Mouse (Mus musculus) testis, adult 2 months (tissue): ENCODE results near the gene Cisd3.

ENCODE experiments used
- CTCF ChIP-seq: fragments of 200-500 bp; IDR thresholded peaks from 2 replicates; pipeline ENCODE4 v1.5.1; 2012; ENCODE audit warnings: low read depth, mild to moderate bottlenecking, inconsistent platforms, low read length, moderate library complexity; ENCODE audit not compliant: control insufficient read depth, insufficient read depth, insufficient replicate concordance
- POLR2A ChIP-seq: fragments of 200-500 bp; IDR thresholded peaks from 2 replicates; pipeline ENCODE4 v1.6.1; 2012; ENCODE audit warnings: low read depth, mild to moderate bottlenecking, inconsistent platforms, low read length, moderate library complexity; ENCODE audit not compliant: control insufficient read depth

DNA sequence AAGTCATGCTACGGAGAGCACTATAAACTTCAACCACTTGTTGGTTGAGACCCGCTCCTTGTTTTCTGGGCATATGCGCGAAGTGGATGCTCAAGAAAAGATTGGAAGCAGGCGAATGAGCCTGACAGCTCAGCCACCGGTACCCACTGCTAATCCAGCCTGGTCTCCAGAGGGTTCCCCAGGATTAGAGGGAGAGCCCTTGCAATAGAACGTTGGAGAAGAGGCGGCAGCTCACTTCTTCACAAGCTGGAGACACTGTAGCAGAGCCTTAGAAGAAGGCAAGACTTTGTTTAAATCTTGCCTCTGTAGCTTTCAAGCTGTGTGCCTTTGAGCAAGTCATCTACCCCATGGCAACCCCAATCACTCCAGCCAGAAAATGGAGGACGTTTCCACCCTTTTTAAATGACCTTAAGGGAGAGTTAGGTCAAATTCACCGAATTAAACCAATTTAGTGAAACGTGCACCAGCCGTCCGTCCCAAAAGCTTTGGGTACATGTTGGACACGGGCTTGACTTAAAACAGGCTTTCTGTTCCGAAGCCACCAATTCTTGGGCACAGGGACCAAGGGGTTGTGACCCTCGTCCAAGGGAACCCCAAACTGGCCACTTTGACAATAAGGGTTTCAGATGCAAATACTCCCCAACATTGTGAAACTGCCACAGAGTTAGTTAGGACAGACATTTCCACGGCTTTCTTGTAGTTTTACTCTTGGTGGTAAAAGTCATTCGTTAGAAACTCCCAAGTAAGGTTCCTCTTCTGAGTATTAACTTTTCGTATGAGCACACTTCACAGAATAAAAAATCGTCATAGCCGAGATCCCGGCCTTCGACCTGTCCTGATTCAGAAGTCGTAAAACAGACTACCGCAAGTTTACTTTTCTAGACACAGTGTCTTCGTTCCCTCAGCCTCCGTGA is 24.6 kb upstream of the Cisd3 start:
- TF ChIP-seq CTCF = no peak
- TF ChIP-seq POLR2A = no peak
